Mouse (Mus musculus) naive thymus-derived CD4-positive, alpha-beta T cell, adult 2 months (primary cell): ENCODE measurements around the gene Cys1.

Experiments used
- DNase-seq: peaks from one replicate; pipeline ENCODE4 v3.0.0-alpha.2; 2011; ENCODE audit warnings: low read depth

Gene Cys1

DNA sequence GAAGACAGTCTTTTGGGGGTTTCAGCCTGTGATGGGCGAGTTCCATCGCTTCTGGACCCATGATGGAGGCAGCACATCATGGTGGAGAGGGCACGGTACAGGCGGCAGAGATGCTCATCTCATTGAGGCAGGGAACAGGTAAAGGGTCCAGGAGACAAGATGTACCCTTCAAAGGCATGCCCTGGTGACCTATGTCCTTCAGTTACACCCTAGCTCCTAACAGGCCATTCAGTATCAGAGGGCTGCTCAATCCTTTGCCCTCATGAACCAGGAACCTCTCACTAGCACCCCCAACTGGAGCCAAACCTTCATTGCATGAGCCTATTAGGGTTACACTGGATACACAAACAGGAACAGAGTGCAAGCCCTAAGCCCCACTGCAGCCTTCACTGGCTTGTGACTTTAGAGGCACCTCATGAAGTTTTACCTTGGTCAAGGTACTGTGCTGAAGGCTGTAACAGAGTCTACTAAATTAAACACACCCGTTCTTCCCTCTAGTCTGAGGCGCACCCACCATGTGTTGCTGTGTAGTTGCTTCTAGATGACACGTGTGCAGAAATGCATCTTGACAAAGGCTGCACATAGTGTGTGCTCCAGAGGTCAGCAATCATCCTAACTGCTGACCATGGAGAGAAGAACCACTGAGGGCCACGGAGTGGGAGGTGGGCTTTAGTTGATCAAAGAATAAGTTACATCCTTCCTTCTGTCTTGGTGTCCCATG is 16.0 kb upstream of the Cys1 start:
- peak; percentile 23 for DNase-seq

DNA sequence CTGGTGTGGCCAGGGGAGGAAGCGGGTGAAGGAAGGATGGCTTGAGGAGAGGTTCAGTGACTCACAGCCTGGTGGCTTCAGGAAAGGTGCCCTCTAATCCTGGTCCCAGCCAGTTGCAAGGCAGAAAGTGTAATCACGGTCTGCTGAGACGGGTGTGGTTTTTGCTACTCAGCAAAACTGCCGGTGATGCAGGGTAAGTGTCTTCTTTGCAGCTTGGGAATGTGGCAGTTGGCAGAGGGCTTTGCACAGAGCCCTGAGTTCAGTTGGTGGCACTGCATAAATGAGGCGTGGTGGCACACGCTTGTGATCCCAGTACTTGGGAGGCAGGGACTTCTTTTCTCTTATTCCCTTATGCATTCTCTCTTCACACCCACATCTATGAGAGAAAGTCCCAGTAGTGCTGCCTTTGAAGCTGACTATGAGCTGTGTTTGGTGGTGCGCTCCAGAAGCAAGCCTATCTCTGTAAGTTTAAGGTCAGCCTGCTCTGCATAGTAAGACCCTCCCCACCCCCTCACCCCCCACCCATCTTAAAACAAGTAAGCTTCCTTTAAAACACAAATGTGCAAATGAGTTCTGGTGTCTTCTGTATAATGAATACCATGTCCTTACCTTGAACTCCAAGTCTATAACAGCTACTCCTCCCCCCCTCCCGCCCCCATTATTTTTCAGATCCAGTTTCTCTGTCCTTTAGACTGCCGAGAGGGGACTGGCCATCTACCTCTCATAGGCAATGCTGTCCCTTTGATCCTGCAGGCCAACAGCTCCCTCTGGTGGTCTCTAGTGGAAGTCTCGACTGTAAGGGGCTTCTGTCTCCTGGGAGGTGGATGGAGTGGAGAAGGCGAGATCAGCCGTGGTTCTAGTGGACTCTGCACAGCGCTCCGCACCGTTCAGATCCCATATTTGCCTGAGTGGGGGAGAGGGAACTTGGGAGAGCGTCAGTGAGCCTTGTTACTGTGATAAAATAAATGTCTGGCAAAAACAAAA is 15.2 kb upstream of the Cys1 start:
- peak; percentile 84 for DNase-seq

DNA sequence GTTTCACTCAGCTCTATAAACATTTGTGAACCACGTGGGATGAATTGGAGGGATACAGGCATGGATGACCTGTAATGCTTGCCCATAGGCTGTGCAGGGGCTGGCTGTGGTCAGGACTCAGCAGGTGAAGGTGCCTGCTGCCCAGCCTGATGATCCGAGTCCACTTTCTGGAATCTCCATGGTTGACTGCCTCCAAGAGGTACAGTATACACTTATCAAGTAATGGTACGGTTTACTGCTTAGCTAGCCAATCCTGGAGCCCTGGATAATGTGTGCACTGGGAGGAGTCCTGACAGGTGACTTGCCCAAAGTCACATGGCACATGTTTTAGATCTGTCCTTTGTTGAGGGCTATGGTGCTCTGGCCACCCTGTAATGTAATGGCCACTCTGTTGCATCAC is 8.7 kb upstream of the Cys1 start:
- no peak for DNase-seq

GRCm38 (mm10) chr12:24686696-24687346 is 5.2 kb upstream of the Cys1 start:
- DNase-seq, result no peak

GRCm38 (mm10) chr12:24686038-24686695 is 4.6 kb upstream of the Cys1 start:
- DNase-seq, result no peak

GRCm38 (mm10) chr12:24683461-24683860 is 1.8 kb upstream of the Cys1 start:
- DNase-seq, result no peak

DNA sequence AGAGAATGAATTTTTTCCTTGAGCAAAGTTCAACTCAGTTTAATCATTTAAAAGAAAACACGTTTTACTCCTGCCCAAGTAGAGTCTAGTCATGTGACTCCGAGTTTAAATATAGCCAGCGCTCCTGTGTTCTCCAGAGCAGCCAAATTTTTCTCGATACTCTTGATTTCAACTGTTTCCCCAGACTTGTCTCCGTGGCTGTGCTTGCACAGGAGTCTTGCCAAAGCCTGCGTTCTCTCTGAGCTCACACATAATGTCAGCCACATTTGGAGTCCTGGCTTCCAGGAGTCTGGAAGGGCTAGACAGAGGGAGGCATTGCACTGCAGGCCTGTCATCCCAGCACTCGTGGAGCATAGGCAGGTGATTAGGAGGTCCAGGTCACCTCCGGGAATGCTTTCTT is 950 bp upstream of the Cys1 start:
- DNase-seq, result no peak

DNA sequence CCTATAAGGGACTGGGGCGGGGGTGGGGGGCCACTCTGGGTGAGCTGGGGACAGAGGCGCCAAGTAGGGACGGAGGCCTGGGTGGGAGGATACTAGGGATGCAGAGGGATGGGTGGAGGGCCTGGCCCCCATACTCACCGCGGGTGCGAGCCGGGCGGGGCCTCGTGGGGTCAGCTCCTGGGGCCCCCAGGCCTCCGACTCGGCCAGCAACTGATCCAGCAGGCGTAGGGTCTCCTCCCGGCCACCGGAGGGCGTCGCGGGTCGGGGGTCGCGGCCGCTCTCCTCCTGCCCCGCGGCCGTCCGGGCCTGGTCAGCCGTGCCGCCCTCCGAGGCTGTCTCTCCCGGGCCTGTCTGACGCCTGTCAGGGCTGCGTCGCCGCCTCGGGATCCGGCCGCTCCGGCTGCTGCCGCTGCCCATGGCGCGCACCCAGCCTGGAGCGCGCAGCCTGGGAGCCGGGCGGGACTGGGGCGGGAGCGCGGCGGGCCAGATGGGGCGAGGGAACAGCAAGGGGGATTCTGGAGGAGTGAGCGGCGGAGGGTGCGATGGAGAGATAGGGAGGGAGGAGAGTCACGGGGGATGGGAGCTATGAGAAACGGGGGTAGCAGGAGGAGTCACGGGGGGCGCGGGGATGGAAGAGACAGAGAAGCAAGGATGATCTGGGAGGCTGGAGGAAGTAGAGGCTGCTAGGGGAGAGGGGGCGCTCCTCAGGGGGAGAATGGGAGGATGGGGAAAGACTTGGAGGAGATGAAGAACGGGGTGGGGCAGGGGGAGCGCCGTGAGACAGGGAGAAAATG is 924 bp downstream of the Cys1 start:
- DNase-seq, result no peak

- DNase-seq, result no peak
Measured at GRCm38 (mm10) chr12:24680096-24680491, 1.5 kb downstream of the Cys1 start.

GRCm38 (mm10) chr12:24662131-24662530 is 19.5 kb downstream of the Cys1 start:
- no peak for DNase-seq

GRCm38 (mm10) chr12:24661100-24661499 is 20.5 kb downstream of the Cys1 start:
- no peak for DNase-seq

- no peak for DNase-seq
Measured at GRCm38 (mm10) chr12:24659923-24660322, 21.7 kb downstream of the Cys1 start.

DNA sequence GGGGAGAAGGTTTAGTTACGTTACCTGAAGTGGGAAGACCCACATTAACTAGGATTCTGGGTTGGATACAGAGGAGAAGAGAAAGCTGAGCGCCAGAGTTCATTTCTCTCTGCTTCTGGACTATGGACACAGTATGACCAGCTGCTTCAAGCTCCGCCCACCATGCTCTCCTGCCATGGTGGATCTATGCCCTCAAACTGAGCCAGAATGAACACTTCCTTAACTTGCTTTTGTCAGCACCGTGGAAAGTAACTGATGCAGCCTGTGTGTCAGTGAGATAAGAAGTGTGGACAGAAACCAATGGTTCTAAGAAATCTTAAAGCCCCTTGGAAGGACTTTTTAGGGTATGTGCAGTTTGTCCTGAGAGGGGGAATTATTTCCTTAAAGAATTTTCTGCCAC is 22.6 kb downstream of the Cys1 start:
- DNase-seq, result no peak

DNA sequence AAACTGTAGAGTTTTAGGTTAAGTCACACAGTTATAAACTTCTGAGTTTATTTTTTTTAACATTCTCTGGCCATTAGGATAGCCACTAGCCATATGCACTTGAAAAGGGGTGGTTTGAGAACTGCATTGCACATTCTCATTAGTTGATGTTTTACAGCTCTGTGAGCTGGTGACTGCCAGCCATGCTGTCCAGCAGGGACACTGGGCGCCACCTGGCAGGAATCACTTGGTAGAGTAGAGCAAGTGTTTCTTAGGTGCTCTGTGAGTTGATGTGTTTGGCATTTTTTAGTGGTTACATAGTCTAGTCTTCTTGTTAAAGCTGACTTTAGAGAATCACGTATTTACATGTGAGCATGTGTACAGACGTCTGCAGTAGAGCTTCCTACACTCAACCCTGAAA is 25.2 kb downstream of the Cys1 start:
- no peak for DNase-seq

GRCm38 (mm10) chr12:24654065-24654862 is 27.3 kb downstream of the Cys1 start:
- DNase-seq, result no peak

DNA sequence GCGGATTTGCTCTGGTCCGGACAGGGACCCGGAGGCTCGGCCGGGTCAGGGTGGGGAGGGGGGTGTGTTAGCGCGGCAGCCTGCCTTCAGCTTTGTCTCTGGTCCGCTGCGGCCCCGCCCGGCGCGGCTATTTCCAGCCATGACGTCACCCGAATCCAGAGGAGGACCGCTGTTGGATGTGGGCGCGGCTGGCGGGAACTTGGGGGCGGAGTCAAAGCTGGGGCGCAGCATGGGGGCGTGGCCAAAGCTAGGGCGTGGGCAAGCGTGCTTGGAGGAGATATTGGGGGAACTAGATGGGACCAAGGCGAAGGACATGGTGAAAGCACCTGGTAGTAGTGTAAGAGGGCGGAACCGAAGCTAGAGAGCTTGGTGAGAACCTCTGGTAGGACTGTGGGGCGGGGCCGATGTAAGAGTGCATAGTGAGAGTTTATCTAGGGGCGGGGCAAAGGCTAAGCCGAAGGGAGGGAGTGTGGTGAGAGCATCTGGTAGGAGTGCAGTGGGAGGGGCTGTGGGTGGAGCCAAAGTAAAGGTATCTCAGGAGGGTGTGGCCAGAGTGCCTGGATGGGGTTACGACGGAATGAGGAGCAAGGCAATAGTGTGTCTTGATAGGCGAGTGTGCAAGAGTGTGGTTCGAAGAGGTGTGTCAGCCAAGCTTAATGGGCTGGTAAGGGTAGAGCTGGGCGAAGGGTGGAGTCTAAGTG is 29.8 kb downstream of the Cys1 start:
- peak; percentile 96 for DNase-seq

- DNase-seq, result peak; percentile 97
Measured at GRCm38 (mm10) chr12:24651063-24651557, 30.5 kb downstream of the Cys1 start, which contains the start of gene Klf11. TSS of gene Klf11 (plus strand) at chr12:24651274.

DNA sequence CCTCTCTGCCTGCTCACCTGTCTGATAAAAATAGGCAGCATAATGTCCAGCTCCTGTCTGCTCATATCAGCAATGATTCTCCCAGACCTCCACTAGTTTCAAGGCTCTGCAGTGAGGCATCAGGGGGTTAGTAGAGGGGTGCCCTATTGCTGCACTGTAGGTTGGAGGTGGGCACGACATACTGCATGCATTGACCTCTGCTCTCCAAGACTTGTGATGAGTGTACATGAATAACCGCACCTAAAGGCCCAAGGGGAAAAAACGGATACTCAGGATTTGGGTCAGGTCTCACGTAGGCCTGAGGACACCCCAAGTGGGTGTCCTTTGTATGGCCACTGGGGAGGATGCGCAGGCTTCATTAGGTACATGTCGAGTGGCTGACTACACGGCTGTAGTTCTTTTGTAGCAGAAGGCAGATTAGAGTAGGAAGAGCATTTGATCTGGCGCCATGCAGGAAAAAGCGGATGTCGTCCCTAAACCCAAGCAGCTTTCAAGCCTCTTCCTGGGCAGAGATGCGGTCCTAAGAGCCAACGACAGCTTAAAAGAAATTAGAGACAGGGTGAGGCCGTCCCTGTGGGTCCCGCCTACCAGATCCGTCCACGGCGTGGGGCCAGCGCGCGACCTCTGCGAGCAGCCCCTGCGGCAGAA is 31.1 kb downstream of the Cys1 start:
- no peak for DNase-seq

DNA sequence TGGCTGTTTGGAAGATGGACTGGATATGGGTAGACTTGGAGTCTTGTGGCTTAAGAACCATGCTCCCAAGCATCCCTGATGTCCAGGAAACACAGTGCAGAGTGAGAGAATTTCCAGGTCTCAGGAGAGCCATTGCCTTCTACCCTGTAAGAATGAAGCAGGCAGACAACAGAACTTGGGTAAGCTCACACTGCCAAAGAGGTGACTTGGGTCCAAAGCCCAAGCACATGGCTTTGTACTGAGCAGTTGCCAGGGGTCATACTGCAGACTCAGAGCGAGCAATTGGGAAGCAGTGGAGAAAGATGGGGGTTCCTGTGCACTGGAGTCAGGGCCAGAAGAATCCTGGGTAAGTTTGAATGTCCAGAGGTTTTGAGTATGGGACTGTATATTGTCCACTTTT is 33.5 kb downstream of the Cys1 start:
- no peak for DNase-seq
